Mouse (Mus musculus) kidney, postnatal 0 days (tissue): ENCODE measurements at regions not wholly inside any gene's neighbourhood (a gene's known extent, or its start where the extent isn't known, plus 50 kb on each side); places are given as distances from the start of the nearest gene placed in this dataset.

ENCODE experiments used
- ATAC-seq: fragments of 200-750 bp; cut with Nextera tagmentation; replicated peaks from 2 replicates; pipeline ENCODE4 v1.8.0; 2017; ENCODE audit warnings: low read depth, moderate number of reproducible peaks, moderate TSS enrichment, moderate library complexity; ENCODE audit not compliant: low FRiP score
- DNase-seq: peaks from one replicate; pipeline ENCODE4 v3.0.0-alpha.2; 2016; ENCODE audit warnings: low spot score
- H3K27ac ChIP-seq: fragments of 300-500 bp; sonication (generic); 2 replicates; pipeline ENCODE4 v1.5.1; 2014; ENCODE audit warnings: mild to moderate bottlenecking
- H3K27me3 ChIP-seq: fragments of 300-500 bp; sonication (generic); 2 replicates; pipeline ENCODE4 v1.6.1; 2014; ENCODE audit warnings: low read length, mixed read lengths; ENCODE audit not compliant: insufficient read depth
- H3K36me3 ChIP-seq: fragments of 300-500 bp; sonication (generic); 2 replicates; pipeline ENCODE4 v1.6.1; 2014; ENCODE audit warnings: low read length, mixed read lengths; ENCODE audit not compliant: insufficient read depth
- H3K4me1 ChIP-seq: fragments of 300-500 bp; sonication (generic); replicated peaks from 2 replicates; pipeline ENCODE4 v1.6.1; 2014; ENCODE audit warnings: antibody characterized with exemption, low read length, mixed read lengths; ENCODE audit not compliant: insufficient read depth
- H3K4me2 ChIP-seq: fragments of 300-500 bp; sonication (generic); 2 replicates; pipeline ENCODE4 v1.6.1; 2014; ENCODE audit warnings: mild to moderate bottlenecking, low read length, moderate library complexity, mixed read lengths
- H3K4me3 ChIP-seq: fragments of 300-500 bp; sonication (generic); replicated peaks from 2 replicates; pipeline ENCODE4 v1.5.1; 2014; ENCODE audit warnings: low read depth, low read length
- H3K9ac ChIP-seq: fragments of 300-500 bp; sonication (generic); 2 replicates; pipeline ENCODE4 v1.6.1; 2014; ENCODE audit warnings: low read depth, low read length
- H3K9me3 ChIP-seq: fragments of 300-500 bp; sonication (generic); replicated peaks from 2 replicates; pipeline ENCODE4 v1.6.1; 2016; ENCODE audit warnings: low read length, inconsistent platforms, mixed read lengths
- CTCF ChIP-seq: IDR thresholded peaks from 2 replicates; pipeline ENCODE4 v1.5.1; 2016; ENCODE audit warnings: antibody characterized with exemption, low read depth, mild to moderate bottlenecking, moderate library complexity
- WGBS: fragments of 180-500 bp; shearing (Covaris S2); extraction: QIAGEN DNeasy Blood & Tissue Kit; methylation state at CpG from one replicate; pipeline ENCODE4 v1.1.7; 2014; 5-methylcytosine and 5-hydroxymethylcytosine counted together

DNA sequence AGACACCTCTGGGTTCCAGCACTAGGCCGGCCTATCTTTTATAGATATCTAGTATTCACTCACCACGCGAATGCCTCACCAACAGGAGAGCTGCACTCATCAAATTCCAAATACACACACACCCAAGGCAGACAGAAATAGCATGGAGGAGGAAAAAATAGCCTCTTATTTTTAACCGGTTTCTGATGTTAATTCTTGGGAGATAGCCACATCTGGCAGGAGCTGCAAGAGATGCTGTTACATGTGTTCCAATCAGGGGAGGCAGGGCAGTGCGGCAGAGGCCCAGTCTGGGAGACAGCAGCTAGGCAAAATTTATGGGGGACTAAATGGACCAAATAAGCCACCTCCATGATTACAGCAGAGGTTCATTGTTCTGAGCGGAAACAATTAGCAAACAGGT is 419.0 kb upstream of the Kazn start:
- ATAC-seq (no peak), DNase-seq (no peak)
- no peaks in the 10 kb centered on the region for H3K9me3 ChIP-seq
- no peak overlapping the region for H3K27ac ChIP-seq
- TF ChIP-seq CTCF = no peak
- no peaks in the 10 kb centered on the region for H3K27me3 ChIP-seq
- no peak overlapping the region for H3K9ac ChIP-seq
- no peak overlapping the region for H3K4me2 ChIP-seq
- 64% methylated on average over 6 of the region's 6 CpGs for WGBS
- H3K4me1 ChIP-seq = no peaks in the 10 kb centered on the region
- H3K4me3 ChIP-seq = no peak overlapping the region
- no peaks in the 10 kb centered on the region for H3K36me3 ChIP-seq

DNA sequence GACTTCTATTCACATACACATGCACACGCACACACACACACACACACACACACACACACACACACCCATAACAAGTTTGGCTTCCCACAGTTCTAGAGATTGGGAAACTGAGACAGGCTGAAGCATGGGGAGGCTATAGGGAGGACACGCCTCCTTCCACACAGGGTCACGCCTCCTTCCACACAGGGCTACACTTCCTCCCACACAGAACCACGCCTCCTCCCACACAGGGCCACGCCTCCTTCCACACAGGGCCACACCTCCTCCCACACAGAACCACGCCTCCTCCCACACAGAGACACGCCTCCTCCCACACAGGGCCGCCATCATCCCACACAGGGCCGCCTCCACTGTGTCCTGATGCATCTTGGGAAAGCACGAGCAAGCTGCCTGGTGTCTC is 401.9 kb upstream of the Kazn start:
- H3K27me3 ChIP-seq = no peaks in the 10 kb centered on the region
- H3K4me3 ChIP-seq = no peak overlapping the region
- TF ChIP-seq CTCF = no peak
- no peaks in the 10 kb centered on the region for H3K9me3 ChIP-seq
- no peak overlapping the region for H3K9ac ChIP-seq
- 89% methylated on average over 10 of the region's 10 CpGs for WGBS
- no peaks in the 10 kb centered on the region for H3K36me3 ChIP-seq
- H3K4me1 ChIP-seq = no peaks in the 10 kb centered on the region
- no peak overlapping the region for H3K27ac ChIP-seq
- DNase-seq (no peak), ATAC-seq (peak; percentile 78)
- no peak overlapping the region for H3K4me2 ChIP-seq

DNA sequence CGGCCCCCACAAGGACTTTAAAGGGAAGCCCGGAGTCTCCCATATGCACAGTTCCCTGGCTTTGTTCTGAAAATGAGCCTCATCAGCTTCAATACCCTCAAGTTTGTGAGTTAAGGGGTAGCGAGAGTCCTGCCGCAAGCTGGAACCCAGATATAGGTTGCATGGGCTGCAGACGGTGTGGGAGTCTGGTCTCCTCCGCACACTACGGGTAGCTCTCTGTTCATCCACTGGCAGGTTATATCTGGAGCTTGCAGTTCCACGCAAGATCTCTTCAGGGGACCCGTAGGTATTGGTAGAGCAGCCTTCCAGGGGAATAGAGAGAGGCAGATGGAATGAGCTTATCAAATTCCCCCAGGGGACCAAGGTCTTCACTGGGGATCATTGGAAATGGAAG is 400.1 kb upstream of the Kazn start:
- ATAC-seq (no peak), DNase-seq (no peak)
- Histone ChIP-seq H3K9me3 (no peaks in the 10 kb centered on the region), H3K27me3 (no peaks in the 10 kb centered on the region), H3K9ac (no peak overlapping the region), H3K4me1 (no peaks in the 10 kb centered on the region), H3K27ac (no peak overlapping the region), H3K36me3 (no peaks in the 10 kb centered on the region), H3K4me3 (no peak overlapping the region), H3K4me2 (no peak overlapping the region)
- no peak for TF ChIP-seq CTCF
- 62% methylated on average over 9 of the region's 9 CpGs for WGBS

DNA sequence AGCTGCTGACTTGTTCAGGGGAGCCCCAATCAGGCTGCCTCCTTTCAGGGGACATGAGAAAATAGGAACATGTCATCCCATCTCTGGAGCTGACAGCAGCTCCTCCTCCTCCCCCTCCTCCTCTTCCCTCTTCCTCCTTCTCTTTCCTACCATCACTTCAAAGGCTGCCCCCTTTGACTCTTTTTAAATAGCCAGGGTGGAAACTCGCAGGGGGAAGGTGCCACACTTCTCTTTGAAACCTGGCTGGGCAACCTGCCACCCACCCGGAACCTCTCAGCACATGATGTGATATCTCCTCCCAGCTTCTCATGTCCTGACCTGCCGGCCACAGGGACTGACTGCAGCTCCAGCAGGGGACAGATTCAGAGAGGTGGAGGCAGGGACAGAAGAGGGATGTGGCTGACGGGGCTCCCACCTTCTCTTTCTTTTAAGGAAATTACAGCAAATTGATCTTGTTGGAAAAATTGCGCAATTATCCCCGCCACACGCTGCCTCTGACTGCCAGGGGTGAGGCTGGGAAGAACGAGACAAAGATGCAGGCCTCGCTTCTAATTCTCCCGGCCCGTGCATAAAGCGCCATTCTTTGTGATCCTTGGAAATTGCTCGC is 399.6 kb upstream of the Kazn start:
- no peaks in the 10 kb centered on the region for H3K27me3 ChIP-seq
- peaks cover 3% of the 10 kb centered on the region; the same call in 1 of the 2 replicates for H3K4me1 ChIP-seq
- ATAC-seq (no peak), DNase-seq (no peak)
- H3K27ac ChIP-seq = no peak overlapping the region
- 33% methylated on average over 13 of the region's 13 CpGs for WGBS
- H3K9ac ChIP-seq = no peak overlapping the region
- H3K9me3 ChIP-seq = no peaks in the 10 kb centered on the region
- H3K4me3 ChIP-seq = no peak overlapping the region
- H3K4me2 ChIP-seq = no peak overlapping the region
- H3K36me3 ChIP-seq = no peaks in the 10 kb centered on the region
- no peak for TF ChIP-seq CTCF

DNA sequence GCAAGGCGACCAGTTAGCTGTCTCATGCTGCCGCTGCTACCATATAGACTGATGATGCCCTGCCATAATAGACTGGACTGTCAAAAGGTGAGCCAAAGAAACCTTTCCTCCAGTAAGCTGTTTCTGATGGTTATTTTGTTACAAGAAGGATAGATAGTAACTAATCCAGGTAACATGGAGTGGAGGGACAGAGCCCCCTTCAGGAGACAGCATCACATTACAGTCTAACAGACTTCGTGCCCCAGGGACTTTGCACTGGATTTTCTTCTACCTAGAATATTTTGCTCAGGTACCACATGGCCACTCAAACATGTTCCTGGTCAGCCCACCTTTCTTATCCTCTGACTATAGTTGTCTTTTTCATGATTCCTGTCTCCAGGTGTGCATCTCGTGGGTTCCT is 398.9 kb upstream of the Kazn start:
- WGBS = 89% methylated on average over 4 of the region's 4 CpGs

DNA sequence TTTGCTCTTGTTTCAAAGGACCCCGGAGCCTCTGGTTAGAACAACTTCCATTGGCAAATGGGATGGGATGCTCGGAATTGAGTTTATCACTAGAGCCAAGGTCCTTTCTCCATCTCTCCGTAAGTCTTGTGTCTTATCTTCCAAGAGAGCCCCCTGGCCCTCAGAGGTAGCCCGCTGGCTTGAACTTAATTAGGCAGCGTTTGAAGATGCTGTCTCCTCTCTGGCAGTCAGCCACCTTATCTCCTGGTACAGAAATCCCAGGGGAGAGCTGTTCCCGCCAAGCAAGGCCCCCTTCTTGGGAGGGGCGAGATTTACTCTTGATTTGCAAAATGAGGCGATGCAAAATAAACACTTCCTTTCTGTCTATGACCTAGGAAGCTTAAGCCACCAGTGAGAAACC is 395.2 kb upstream of the Kazn start:
- DNase-seq = no peak

More for the DNA sequence above, 398.9 kb upstream of the Kazn start:
- Histone ChIP-seq H3K9ac (no peak overlapping the region), H3K27me3 (no peaks in the 10 kb centered on the region), H3K4me1 (peaks cover 3% of the 10 kb centered on the region; the same call in 1 of the 2 replicates), H3K36me3 (no peaks in the 10 kb centered on the region), H3K27ac (no peak overlapping the region), H3K4me2 (no peak overlapping the region), H3K9me3 (no peaks in the 10 kb centered on the region), H3K4me3 (no peak overlapping the region)
- ATAC-seq = no peak
- DNase-seq = no peak
- TF ChIP-seq CTCF = peak; percentile 48

More for the DNA sequence above, 395.2 kb upstream of the Kazn start:
- TF ChIP-seq CTCF = no peak
- Histone ChIP-seq H3K27me3 (no peaks in the 10 kb centered on the region), H3K9me3 (no peaks in the 10 kb centered on the region), H3K36me3 (no peaks in the 10 kb centered on the region), H3K4me3 (no peak overlapping the region), H3K4me2 (no peak overlapping the region), H3K4me1 (peaks cover 3% of the 10 kb centered on the region; the same call in 1 of the 2 replicates), H3K9ac (no peak overlapping the region), H3K27ac (no peak overlapping the region)
- WGBS = 61% methylated on average over 8 of the region's 8 CpGs
- ATAC-seq = no peak
